Mouse (Mus musculus): Measurements from ENCODE around the gene Adal.
"Not testable (repeated sequence)": the region's sequence is repeated elsewhere in the genome, so short reads cannot be mapped to it uniquely, and the experiment has no call there.

The Adal gene

DNA sequence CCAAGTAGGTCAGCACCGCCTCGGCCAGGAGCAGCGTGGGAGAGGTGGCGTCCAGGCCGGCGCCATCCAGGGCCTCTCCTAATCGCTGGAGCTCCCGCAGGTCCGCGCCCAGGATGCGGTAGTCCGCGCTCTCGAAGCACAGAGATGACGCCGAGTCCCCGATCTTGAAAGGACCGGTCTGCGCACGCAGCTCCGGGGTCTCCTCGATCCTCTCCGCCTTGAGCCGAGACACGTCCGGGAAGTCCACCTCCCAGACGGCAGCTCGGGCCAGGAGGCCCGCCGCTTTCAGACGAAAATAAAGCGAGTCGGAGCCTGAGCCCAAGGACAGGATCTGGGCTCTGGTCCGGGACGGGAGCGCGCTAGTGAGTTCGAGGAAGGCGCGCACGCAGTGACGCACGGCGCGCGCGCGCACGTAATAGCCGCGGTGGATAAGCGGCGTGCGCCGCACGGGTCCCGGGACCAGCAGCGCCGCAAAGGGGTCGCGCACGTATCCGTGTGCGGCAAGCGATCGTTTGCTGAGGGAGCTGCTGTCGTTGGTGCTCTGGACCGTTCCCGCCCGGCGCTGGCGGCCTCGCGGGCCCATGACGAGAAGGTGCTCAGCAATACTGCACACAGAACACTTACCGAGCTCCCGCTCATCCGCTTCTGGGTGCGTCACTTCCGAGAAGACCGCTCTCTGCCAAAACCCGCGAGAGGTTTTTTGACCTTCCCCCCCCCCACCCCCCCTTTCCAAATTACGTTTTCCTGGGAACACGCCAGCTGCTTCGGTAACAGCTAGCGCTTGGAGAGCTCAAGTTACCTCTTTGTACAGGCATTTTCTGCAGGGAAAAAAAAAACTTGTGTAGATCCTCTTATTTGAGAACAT, at the start of gene Adal, which contains the start of gene Lcmt2:
Gene Adal (plus strand): TSS at position 411 of the 865 bp plus-strand sequence.
Gene Lcmt2 (minus strand): TSS at position 636 of the 865 bp plus-strand sequence.
- DNase-seq (ENCODE audit: low spot score in 2 of 2), result peak; percentile 89 to 92

DNA sequence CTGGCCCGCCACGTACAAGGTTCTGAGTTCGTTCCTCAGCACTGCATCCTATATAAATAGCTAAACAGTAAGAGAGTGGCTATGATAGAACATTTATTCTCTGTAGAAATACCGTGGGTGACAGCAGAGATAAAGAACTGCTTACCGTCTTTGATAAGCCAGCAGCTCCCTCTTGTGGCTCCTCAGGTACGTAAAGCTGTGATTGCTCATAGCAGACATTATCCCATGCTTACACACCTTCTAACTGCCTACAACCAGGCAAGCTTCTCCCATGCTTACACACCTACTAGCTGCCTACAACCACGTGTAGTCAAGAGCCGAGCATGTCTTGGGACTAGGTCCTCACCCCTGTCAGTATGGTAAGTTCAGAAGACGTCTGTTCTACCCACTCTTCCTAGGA, 38.2 kb upstream of the Adal start:
- DNase-seq (ENCODE audit: low spot score in 2 of 2), result peak; percentile 23 to 76

- no peak for DNase-seq (ENCODE audit: low spot score in 2 of 2)
Observed at GRCm38 (mm10) chr2:121105940-121106339, 34.3 kb upstream of the Adal start.

- no peak for DNase-seq (ENCODE audit: low spot score in 2 of 2)
Observed at GRCm38 (mm10) chr2:121109695-121110094, 30.5 kb upstream of the Adal start, which contains the start of gene Tgm7. Tgm7 (minus strand) TSS chr2:121109795.

DNA sequence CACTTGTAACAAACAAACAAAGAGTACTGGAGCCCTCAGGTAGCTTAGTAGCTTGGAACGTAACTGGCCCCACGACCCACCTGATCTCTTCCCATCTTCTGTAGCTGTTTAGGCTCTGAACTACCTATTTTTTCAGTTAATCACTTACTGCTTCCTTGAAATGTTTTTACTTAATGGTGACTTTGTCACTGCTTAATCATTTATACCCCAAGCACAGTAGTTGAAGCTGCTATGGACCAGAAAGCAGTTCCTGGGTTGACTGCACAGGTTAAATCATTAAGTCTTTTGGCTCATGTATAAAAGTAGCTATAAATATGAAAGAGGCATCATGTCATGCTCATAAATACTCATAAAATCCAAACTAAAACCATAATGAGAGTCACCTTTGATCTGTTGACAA, 24.8 kb upstream of the Adal start:
- DNase-seq (ENCODE audit: low spot score in 2 of 2), result no peak

DNA sequence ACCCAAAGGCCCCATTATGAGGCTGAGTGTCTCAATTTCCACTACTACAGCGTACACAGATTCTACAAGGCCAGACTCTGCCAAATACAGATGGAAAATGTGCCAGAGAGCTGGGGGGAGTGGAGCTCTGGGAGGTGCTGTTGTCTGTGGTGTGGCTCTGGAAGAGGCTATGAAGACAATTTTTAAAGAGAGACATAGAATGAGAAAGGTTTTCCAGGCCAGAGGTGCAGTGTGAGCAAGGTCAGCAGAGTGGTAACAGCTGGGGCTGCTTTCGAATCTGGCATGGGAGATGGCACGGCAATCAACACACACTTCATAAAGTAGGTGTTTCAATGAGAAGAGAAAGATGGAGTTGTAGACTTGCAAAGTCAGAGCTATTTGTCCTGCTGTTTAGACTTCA, 21.0 kb upstream of the Adal start:
- DNase-seq (ENCODE audit: low spot score in 2 of 2), result no peak

DNA sequence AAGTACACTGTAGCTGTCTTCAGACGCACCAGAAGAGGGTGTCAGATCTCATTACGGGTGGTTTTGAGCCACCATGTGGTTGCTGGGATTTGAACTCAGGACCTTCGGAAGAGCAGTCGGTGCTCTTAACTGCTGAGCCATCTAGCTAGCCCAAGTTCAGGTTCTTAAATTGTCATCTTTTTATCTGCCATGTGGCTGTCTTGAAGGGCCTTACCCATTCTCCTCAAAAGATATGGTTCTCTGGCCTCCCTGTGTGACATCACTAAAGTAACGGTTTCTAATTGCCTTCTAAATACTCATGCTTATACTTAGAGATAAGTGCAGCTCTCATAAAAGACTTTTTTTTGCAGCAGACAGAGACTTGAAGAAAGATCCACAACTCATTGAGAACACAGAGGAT, 13.9 kb upstream of the Adal start:
- not testable (repeated sequence) for DNase-seq (ENCODE audit: low spot score in 2 of 2)

DNA sequence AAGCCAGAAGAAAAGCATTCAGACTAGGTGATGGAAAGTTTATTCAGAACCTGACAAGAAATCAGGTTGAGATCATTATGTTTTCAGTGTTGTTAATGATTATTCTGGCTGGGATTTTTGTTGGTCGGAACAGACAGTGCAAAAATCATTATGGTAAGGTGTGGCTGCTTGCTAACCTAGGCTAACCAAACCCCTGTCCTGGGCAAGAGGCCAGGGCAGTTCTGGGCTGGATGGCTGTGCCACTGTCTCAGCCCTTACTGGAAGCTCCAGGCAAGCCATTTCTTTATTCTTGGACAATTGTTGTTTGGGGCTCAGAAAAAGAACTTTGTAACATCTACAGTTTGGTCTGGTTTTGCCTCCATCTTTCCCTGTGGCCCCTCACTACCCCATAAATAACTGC, 12.7 kb upstream of the Adal start:
- no peak for DNase-seq (ENCODE audit: low spot score in 2 of 2)

DNA sequence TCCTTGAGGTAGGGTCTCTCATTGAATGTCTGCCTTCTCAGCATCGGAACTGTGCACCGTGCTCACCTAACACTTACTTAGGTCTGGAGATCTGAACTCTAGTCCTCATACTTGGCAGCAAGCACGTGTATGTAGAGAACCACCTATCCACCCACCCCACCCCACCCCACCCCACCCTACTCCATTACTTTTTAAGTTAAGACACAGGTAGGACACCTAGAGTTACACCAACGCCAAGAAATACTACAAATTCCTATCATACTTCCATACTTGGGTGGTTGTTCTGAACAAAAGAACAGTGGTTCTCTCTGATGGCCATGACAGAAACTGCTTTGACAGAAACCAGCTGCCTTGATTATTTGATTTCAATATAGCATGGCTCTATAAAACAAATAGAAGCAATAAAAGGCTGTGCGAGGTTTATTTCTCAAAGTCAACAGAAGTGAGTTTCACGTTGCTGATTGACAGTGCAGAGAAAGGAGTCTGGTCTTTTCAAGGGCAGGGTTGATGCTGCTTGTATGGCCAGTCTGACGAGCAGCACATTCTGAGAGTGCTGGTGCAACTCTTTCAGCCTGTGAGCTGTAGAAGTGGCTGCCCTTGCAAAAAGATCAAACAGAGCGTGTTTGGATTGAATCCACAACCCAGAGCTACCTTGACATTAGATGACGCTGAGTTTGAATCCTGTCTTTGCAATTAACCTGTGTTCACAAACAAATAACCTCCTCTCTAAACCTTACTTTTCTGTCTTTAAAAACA, 11.2 kb upstream of the Adal start:
- DNase-seq (ENCODE audit: low spot score in 2 of 2), result no peak

GRCm38 (mm10) chr2:121132822-121133221, 7.4 kb upstream of the Adal start:
- no peak for DNase-seq (ENCODE audit: low spot score in 2 of 2)

DNA sequence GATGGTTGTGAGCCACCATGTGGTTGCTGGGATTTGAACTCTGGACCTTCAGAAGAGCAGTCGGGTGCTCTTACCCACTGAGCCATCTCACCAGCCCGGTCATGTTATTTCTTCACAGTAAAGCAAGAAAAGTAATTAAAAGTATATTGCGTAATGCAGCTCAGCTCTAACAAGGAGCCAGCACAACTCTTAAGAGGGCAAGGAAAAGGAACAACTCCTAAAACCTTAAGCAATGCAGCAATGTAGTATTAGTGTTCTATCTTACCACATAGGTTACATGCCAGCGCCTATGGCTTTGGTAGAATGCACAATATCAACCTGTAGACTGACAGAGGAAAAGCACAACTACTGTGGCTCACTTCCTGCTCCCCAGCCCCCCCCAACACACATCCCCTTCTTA, 2.9 kb upstream of the Adal start:
- no peak for DNase-seq (ENCODE audit: low spot score in 2 of 2)

- DNase-seq (ENCODE audit: low spot score in 2 of 2), result peak in 1 of 2 experiments; percentile 29
Observed at GRCm38 (mm10) chr2:121139266-121140017, 786 bp upstream of the Adal start.

DNA sequence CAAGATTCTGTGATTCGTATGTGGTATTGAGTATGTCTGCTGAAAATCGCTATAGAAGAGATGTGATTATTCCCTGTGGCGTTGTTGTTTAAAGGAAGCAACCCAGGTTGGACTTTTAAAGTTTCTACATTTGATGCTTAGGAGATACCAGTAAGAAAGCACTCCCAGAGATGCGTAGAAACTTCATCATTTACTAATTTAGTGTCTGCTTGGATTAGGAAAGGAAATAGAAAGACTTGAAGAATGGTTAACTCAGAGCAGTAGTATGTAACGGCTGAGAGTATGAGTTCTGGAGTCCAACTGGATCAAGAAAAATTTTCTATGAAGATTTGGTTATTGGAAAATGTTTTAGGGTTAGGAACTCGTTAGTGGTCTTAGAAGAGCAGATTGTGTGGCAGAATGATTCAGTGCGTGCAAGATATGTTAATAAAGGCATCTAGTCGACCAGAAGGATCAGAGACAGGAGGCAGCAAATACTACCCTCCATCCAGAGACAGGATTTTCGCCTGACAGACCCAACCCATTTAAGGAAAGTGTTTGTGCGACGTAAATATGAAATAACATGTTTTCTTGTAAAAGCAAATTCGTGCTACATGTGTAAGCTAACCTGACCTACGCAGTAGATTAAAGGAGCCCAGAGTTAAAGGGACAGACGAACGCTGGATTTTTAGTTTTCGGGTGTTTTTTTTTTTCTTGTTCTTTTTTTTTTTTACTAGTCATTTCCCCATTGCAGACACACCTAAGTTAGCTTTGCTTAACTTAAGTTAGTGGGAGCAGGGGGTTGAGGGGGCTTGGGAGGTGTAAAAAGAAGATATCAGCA, 1.2 kb downstream of the Adal start:
- no peak for DNase-seq (ENCODE audit: low spot score in 2 of 2)

GRCm38 (mm10) chr2:121142415-121142814, 2.2 kb downstream of the Adal start:
- no peak for DNase-seq (ENCODE audit: low spot score in 2 of 2)

DNA sequence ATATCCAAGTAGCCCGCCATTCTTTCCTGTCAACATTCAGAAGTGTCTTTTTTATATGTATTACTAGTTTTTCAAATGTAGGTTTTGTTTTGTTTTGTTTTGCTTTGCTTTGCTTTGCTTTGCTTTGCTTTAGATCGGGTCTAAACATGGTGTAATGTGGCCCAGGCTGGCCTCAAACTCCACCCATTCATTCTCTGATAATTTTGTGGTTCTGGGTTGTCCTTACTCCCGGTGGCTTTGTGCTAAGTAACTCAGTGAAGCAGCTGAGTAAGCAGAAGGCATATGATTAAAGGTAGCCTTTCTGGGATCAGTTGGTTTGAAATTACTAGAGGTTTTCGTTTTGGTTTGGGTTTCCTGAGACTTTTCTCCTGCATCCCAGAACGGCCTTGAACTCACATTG, 9.5 kb downstream of the Adal start:
- no peak for DNase-seq (ENCODE audit: low spot score in 2 of 2)

GRCm38 (mm10) chr2:121153100-121153499, 12.9 kb downstream of the Adal start:
- peak in 1 of 2 experiments; percentile 16 for DNase-seq (ENCODE audit: low spot score in 2 of 2)

DNA sequence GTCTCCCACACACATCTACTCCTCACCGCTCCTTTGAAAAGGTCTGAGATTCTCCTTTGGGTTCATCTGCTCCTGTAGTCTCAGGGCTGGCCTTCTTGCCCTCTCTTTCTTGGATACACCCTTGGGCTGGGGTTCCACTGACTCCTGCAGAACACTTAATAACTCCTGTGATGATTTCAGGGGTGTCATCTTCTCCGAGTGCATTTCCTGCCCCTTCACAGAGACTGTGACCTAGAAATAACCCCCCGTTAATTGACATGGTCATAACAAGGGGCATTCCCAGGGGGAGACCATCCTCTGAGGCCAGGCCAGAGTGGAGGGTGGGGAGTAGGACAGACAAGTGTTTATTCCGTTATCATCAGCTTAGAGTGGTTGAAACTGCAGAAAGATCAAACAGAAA, 28.9 kb downstream of the Adal start:
- peak in 1 of 2 experiments; percentile 15 for DNase-seq (ENCODE audit: low spot score in 2 of 2)

DNA sequence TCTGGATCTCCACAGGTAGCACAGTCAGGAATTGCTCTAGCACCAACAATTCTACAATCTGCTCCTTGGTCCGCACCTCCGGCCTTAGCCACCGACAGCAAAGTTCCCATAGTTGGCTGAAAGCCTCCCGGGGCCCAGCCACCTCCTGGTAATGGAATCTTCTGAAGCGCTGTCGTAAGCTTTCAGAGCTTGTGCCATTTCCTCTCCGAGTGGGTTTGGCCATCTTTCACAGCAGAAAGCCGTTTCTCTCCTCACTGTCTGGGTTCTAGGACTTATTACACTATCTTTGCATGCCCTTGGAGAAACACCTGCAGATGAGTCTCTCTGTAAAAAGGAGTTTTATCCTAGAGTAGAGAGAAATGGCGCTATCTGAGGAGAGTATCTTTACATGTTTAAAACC, 29.7 kb downstream of the Adal start:
- peak; percentile 42 to 44 for DNase-seq (ENCODE audit: low spot score in 2 of 2)

DNA sequence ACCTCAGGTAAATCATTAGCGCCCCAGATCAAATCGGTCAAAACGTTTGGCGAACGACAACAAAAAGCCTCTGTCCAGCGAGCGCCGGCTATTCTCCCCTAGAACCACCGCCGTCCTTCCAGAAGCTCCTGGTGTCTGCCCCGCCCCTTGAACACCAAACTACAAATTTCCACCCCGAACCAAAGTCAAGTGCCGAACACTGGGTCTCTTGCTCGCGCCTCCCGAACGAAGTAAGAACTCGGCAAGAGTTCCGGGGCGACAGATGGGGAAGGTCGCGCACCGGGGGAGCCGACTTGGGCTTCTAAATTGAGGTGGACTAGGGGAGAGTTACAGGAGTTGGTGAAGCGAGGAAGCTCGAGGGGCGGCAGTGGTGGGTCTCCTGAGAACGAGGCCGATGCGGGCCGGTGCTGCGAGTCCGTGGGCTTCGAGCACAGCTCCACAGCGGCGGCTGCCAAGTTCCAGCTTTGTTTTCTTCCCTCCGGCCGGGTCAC, 30.3 kb downstream of the Adal start, which contains the start of gene Tubgcp4:
Gene Tubgcp4 (plus strand): TSS at position 174 of the 491 bp plus-strand sequence.
- DNase-seq (ENCODE audit: low spot score in 2 of 2), result peak in 1 of 2 experiments; percentile 64

DNA sequence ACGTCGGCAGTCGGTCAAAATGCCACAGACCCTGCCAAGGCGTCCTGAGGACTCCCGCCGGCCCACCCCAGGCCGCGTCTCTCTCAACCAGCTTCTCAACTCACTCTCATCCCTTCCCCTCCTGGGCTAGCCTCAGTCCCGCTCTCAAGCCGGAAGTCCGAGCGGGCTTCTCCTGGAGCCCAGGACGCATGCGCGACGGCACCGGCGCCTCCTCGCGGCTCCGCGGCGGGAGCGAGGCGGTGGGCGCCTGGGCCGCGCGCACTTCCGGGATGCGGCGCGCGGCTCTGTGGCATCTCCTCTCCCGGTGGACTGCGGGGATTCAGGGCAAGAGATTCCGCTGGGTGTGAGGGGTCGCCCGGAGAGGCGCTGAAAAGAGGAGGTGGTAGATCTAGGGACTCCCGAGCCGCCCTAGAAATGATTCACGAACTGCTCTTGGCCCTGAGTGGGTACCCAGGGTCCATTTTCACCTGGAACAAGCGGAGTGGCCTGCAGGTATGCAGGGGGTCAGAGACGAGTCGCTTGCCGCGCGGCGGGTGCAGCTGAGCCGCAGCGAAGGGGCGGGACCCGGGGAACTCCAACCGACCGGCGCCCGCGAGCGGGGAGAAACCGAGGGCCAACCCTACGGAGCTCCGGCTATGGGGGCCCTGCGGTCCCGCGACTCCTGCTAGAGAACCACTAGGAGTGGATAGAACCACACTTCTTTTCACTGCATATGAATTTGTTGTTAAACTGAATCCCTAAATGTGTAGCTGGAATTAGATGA, 30.9 kb downstream of the Adal start, which contains the start of gene Zscan29:
Gene Zscan29 (minus strand): TSS at position 146 of the 763 bp plus-strand sequence.
- DNase-seq (ENCODE audit: low spot score in 2 of 2), result peak; percentile 87 to 93

Measured in spleen, postnatal 10 days (tissue).